Comparison of ENCODE assay signal across 13 mouse cellular contexts in genomic region chr8:35904711-35905450, GRCm38 (mm10).
DNase-seq lines count a peak whose midpoint lies in the region; ATAC-seq lines count a peak whose summit lies in the region.
"Had no signal": no experiment of that assay in that cellular context is flagged by ENCODE, and none has a peak within 500 bp of the region (broad histone marks: within the 10 kb centered on the region; RNA-seq: fewer than 3 reads in every experiment).

No protein-coding gene starts in this region.

- 42% methylated on average over 7 of the region's 7 CpGs for WGBS in kidney, embryonic 14.5 days

- no peaks in the 10 kb centered on the region for H3K27me3 ChIP-seq in kidney, embryonic 14.5 days (ENCODE audit: control insufficient read depth, insufficient read depth, low read length)
- H3K27me3 ChIP-seq: embryonic facial prominence, embryonic 12.5 days; heart, embryonic 12.5 days; limb, embryonic 15.5 days had no signal

- ATAC-seq in kidney, embryonic 14.5 days (ENCODE audit: low FRiP score, low TSS enrichment), result no peak
- ATAC-seq: intestine, embryonic 16.5 days had no signal

- H3K9ac ChIP-seq in kidney, embryonic 14.5 days (ENCODE audit: low read depth, low read length), result no peak overlapping the region
- H3K9ac ChIP-seq: embryonic facial prominence, embryonic 12.5 days; heart, embryonic 12.5 days; limb, embryonic 15.5 days had no signal

- no peak overlapping the region for H3K4me3 ChIP-seq in kidney, embryonic 14.5 days (ENCODE audit: low read length)
- H3K4me3 ChIP-seq: embryonic facial prominence, embryonic 12.5 days; heart, embryonic 12.5 days; limb, embryonic 15.5 days had no signal

- no peak overlapping the region for H3K4me2 ChIP-seq in kidney, embryonic 14.5 days (replicated peaks; ENCODE audit: low read depth, low read length)
- H3K4me2 ChIP-seq: embryonic facial prominence, embryonic 12.5 days; heart, embryonic 12.5 days; limb, embryonic 15.5 days had no signal

- no peak for DNase-seq in kidney, adult 11 months
- DNase-seq in MN1 (ENCODE audit: low spot score), result peak; percentile 69
- DNase-seq in brain, adult 2 months (ENCODE audit: low read depth, low spot score), result peak; percentile 90
- peak; percentile 72 to 82 for DNase-seq in cerebellum, postnatal 36 days
- no peak for DNase-seq in right cerebral cortex, postnatal 10 days (ENCODE audit: low spot score in 2 of 2)
- DNase-seq in ovary, postnatal 10 days (ENCODE audit: low spot score), result no peak
- DNase-seq in frontal cortex, adult 2 months (ENCODE audit: extremely low spot score in 1 of 2, low spot score in 1 of 2), result no peak

- no peaks in the 10 kb centered on the region for H3K9me3 ChIP-seq in kidney, embryonic 14.5 days (ENCODE audit: control insufficient read depth, low read length)
- H3K9me3 ChIP-seq: embryonic facial prominence, embryonic 12.5 days; limb, embryonic 15.5 days had no signal

- no peaks in the 10 kb centered on the region for H3K4me1 ChIP-seq in kidney, embryonic 14.5 days (ENCODE audit: control insufficient read depth, insufficient read depth, low read length)
- H3K4me1 ChIP-seq: heart, embryonic 12.5 days; limb, embryonic 15.5 days had no signal

- H3K27ac ChIP-seq in kidney, embryonic 14.5 days (ENCODE audit: low read depth, low read length), result peak overlapping the region; percentile 18; the same call in 1 of the 2 replicates
- H3K27ac ChIP-seq: embryonic facial prominence, embryonic 12.5 days; limb, embryonic 15.5 days; stomach, postnatal 0 days had no signal

- no peaks in the 10 kb centered on the region for H3K36me3 ChIP-seq in kidney, embryonic 14.5 days (ENCODE audit: control insufficient read depth, insufficient read depth, low read length)
- H3K36me3 ChIP-seq: embryonic facial prominence, embryonic 12.5 days; heart, embryonic 12.5 days; limb, embryonic 15.5 days had no signal

Comparison
In these comparisons a context has a peak if more than half of its experiments do, and no peak if none do; other contexts are left out.
1. DNase-seq: peak in MN1 (single experiment), brain, adult 2 months (single experiment) and cerebellum, postnatal 36 days (2 of 2); none in kidney, adult 11 months (single experiment), right cerebral cortex, postnatal 10 days (0 of 2), ovary, postnatal 10 days (single experiment) and frontal cortex, adult 2 months (0 of 2).